Mouse (Mus musculus) ES-Bruce4 (cell line): Measurements from ENCODE around the gene Cux1.

Experiments
- CTCF ChIP-seq: IDR thresholded peaks from one replicate; pipeline ENCODE4 v1.8.1; 2011; ENCODE audit warnings: low read depth, low read length
- POLR2A ChIP-seq: IDR thresholded peaks from one replicate; pipeline ENCODE4 v1.8.1; 2011; ENCODE audit warnings: low read length; ENCODE audit not compliant: insufficient read depth

DNA sequence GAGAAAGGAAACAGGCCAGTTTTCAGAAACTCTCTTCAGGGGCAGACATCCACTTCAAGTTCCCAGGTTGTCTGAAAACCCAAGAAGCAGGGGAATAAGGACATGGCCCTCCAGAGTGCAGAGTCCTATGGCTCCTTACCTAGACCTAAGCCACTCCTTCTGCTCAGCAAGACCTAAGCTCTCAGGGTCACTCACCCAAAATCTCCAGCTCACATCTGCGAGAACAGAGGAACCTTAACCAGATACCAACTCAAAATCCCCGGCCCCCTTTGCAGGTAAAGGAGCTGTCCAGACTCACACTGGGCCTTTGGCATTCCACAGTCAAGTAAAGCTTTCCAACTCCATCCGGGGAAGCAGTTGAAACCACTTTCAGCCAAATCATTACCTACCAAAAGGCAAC, 3.3 kb downstream of the Cux1 start:
- TF ChIP-seq CTCF: no peak
- no peak for TF ChIP-seq POLR2A
